Mouse (Mus musculus) B cell, adult 62 days (primary cell): ENCODE results near the gene Tmem38b. TPM values are rescaled to one million over a fixed set of nuclear protein-coding genes. Genes with fewer than 3 reads are reported as not detected.

Experiments
- total RNA-seq: library from RNA; stranded (reverse); gene quantifications from 4 replicates; pipeline ENCODE4 v1.2.4, GENCODE M21; 2023

The Tmem38b gene
- total RNA-seq: 5.5 to 7.8 TPM (median 6.6 TPM) in 4 replicates

GRCm38 (mm10) chr4:53825821-53826605 lies at the start of gene Tmem38b:
Gene Tmem38b (plus strand): TSS chr4:53826045.

Other genes starting within 250 kb of the Tmem38b start
- not detected in 4 replicates for gene Fsd1l, start 194.6 kb upstream of the Tmem38b start, total RNA-seq
- gene Fktn, start 112.0 kb upstream of the Tmem38b start, total RNA-seq: 2.3 to 3.9 TPM (median 3.2 TPM) in 4 replicates
- 0.18 to 0.30 TPM in 2 of 4 replicates, not detected in the others for gene Tal2, start 46.3 kb upstream of the Tmem38b start, total RNA-seq